Mouse (Mus musculus) kidney, adult 2 months (tissue): ENCODE measurements around the gene Arhgef28.

Experiments
- CTCF ChIP-seq: fragments of 200-500 bp; conservative IDR thresholded peaks from 2 replicates; pipeline ENCODE4 v1.5.1; 2011; ENCODE audit warnings: low read depth, mild to moderate bottlenecking, control low read depth, low read length, moderate library complexity, mixed read lengths; ENCODE audit not compliant: insufficient read depth, insufficient read length
- POLR2A ChIP-seq: fragments of 200-500 bp; IDR thresholded peaks from one replicate; pipeline ENCODE4 v1.6.1; 2011; ENCODE audit warnings: low read depth, low read length, control low read depth

DNA sequence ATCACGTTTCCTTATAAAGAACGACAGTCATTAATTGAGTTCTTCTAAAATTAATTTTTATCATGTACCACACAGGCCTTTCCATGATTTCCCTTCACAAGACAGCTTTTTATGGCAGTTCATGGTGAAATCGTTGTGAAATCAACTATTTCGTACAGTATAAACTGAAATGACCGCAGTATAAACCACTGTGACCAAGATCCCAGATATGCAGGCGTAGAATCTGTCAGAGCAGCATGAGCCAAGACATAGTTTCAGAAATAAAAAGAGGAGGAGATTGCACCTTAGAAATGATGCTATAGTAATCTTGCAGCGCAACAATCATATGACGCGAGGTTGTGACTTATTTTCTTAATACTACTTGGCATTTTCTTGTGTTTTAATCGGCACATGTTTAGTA lies 63.2 kb downstream of the Arhgef28 start:
- TF ChIP-seq POLR2A (no peak), CTCF (no peak)
